Mouse (Mus musculus) CD4-positive, CD25-positive, alpha-beta regulatory T cell, adult 2 months (primary cell): ENCODE measurements around the gene Olfr1025-ps1.

ENCODE experiments used
- DNase-seq: peaks from one replicate; pipeline ENCODE4 v3.0.0-alpha.2; 2012; ENCODE audit warnings: low read depth, low spot score

Gene Olfr1025-ps1

GRCm38 (mm10) chr2:85914893-85915292 is at the start of gene Olfr1025-ps1:
TSS of gene Olfr1025-ps1 (plus strand) at chr2:85915193.
- DNase-seq: no peak

- DNase-seq: no peak
Observed at GRCm38 (mm10) chr2:85868294-85868693, 46.7 kb upstream of the Olfr1025-ps1 start, which contains the start of gene Olfr1022. TSS of gene Olfr1022 (plus strand) at chr2:85868594.

GRCm38 (mm10) chr2:85885340-85885739 is 29.7 kb upstream of the Olfr1025-ps1 start, which contains the start of gene Olfr1023:
TSS of gene Olfr1023 (plus strand) at chr2:85885640.
- no peak for DNase-seq

- DNase-seq: no peak
Observed at GRCm38 (mm10) chr2:85904952-85905351, 10.0 kb upstream of the Olfr1025-ps1 start, which contains the start of gene Olfr1024. TSS of gene Olfr1024 (minus strand) at chr2:85905052.

GRCm38 (mm10) chr2:85913197-85913596 is 1.8 kb upstream of the Olfr1025-ps1 start:
- no peak for DNase-seq

GRCm38 (mm10) chr2:85921258-85921657 is 6.3 kb downstream of the Olfr1025-ps1 start, which contains the start of gene Olfr1026:
TSS of gene Olfr1026 (plus strand) at chr2:85921558.
- no peak for DNase-seq

- no peak for DNase-seq
Observed at GRCm38 (mm10) chr2:85950137-85950536, 35.1 kb downstream of the Olfr1025-ps1 start, which contains the start of gene Olfr1028. TSS of gene Olfr1028 (plus strand) at chr2:85950437.
